Mouse (Mus musculus): Measurements from ENCODE around the gene Fn1.

Gene Fn1

GRCm38 (mm10) chr1:71651828-71652227 is 1.2 kb downstream of the Fn1 start:
- in situ Hi-C loops (cut with MboI; ENCODE audit: unreplicated experiment in 2 of 2): no loop called here

- in situ Hi-C loops (cut with MboI; ENCODE audit: unreplicated experiment in 2 of 2): no loop called here
Observed at GRCm38 (mm10) chr1:71651315-71651714, 1.7 kb downstream of the Fn1 start.

- in situ Hi-C loops (cut with MboI; ENCODE audit: unreplicated experiment in 2 of 2): no loop called here
Observed at GRCm38 (mm10) chr1:71650741-71651140, 2.3 kb downstream of the Fn1 start.

GRCm38 (mm10) chr1:71648166-71648565 is 4.8 kb downstream of the Fn1 start:
- in situ Hi-C loops (cut with MboI; ENCODE audit: unreplicated experiment in 2 of 2): no loop called here

- in situ Hi-C loops (cut with MboI; ENCODE audit: unreplicated experiment in 2 of 2): no loop called here
Observed at GRCm38 (mm10) chr1:71646774-71647173, 6.2 kb downstream of the Fn1 start.

GRCm38 (mm10) chr1:71645999-71646398 is 7.0 kb downstream of the Fn1 start:
- in situ Hi-C loops (cut with MboI; ENCODE audit: unreplicated experiment in 2 of 2): no loop called here

GRCm38 (mm10) chr1:71645466-71645865 is 7.5 kb downstream of the Fn1 start:
- in situ Hi-C loops (cut with MboI; ENCODE audit: unreplicated experiment in 2 of 2): no loop called here

GRCm38 (mm10) chr1:71642794-71643193 is 10.2 kb downstream of the Fn1 start:
- in situ Hi-C loops (cut with MboI; ENCODE audit: unreplicated experiment in 2 of 2): no loop called here

GRCm38 (mm10) chr1:71641206-71641605 is 11.8 kb downstream of the Fn1 start:
- in situ Hi-C loops (cut with MboI; ENCODE audit: unreplicated experiment in 2 of 2): no loop called here

- in situ Hi-C loops (cut with MboI; ENCODE audit: unreplicated experiment in 2 of 2): no loop called here
Observed at GRCm38 (mm10) chr1:71640157-71640556, 12.8 kb downstream of the Fn1 start.

GRCm38 (mm10) chr1:71636665-71637064 is 16.3 kb downstream of the Fn1 start:
- in situ Hi-C loops (cut with MboI; ENCODE audit: unreplicated experiment in 2 of 2): no loop called here

- in situ Hi-C loops (cut with MboI; ENCODE audit: unreplicated experiment in 2 of 2): no loop called here
Observed at GRCm38 (mm10) chr1:71636116-71636515, 16.9 kb downstream of the Fn1 start.

- in situ Hi-C loops (cut with MboI; ENCODE audit: unreplicated experiment in 2 of 2): no loop called here
Observed at GRCm38 (mm10) chr1:71635101-71636014, 17.6 kb downstream of the Fn1 start.

- in situ Hi-C loops (cut with MboI; ENCODE audit: unreplicated experiment in 2 of 2): no loop called here
Observed at GRCm38 (mm10) chr1:71634471-71634981, 18.5 kb downstream of the Fn1 start.

- in situ Hi-C loops (cut with MboI; ENCODE audit: unreplicated experiment in 2 of 2): no loop called here
Observed at GRCm38 (mm10) chr1:71632387-71632786, 20.6 kb downstream of the Fn1 start.

GRCm38 (mm10) chr1:71631811-71632210 is 21.2 kb downstream of the Fn1 start:
- in situ Hi-C loops (cut with MboI; ENCODE audit: unreplicated experiment in 2 of 2): no loop called here

- in situ Hi-C loops (cut with MboI; ENCODE audit: unreplicated experiment in 2 of 2): no loop called here
Observed at GRCm38 (mm10) chr1:71630243-71630642, 22.8 kb downstream of the Fn1 start.

GRCm38 (mm10) chr1:71623625-71624024 is 29.4 kb downstream of the Fn1 start:
- in situ Hi-C loops (cut with MboI; ENCODE audit: unreplicated experiment in 2 of 2): no loop called here

GRCm38 (mm10) chr1:71621526-71621925 is 31.5 kb downstream of the Fn1 start:
- in situ Hi-C loops (cut with MboI; ENCODE audit: unreplicated experiment in 2 of 2): no loop called here

- in situ Hi-C loops (cut with MboI; ENCODE audit: unreplicated experiment in 2 of 2): no loop called here
Observed at GRCm38 (mm10) chr1:71614545-71615246, 38.3 kb downstream of the Fn1 start.

GRCm38 (mm10) chr1:71612256-71612655 is 40.7 kb downstream of the Fn1 start:
- in situ Hi-C loops (cut with MboI; ENCODE audit: unreplicated experiment in 2 of 2): no loop called here

- in situ Hi-C loops (cut with MboI; ENCODE audit: unreplicated experiment in 2 of 2): no loop called here
Observed at GRCm38 (mm10) chr1:71609916-71610315, 43.1 kb downstream of the Fn1 start.
